Mouse (Mus musculus): ENCODE measurements at regions not wholly inside any gene's neighbourhood (a gene's known extent, or its start where the extent isn't known, plus 50 kb on each side); places are given as distances from the start of the nearest gene placed in this dataset.
"Not testable (repeated sequence)": the region's sequence is repeated elsewhere in the genome, so short reads cannot be mapped to it uniquely, and the experiment has no call there.

- TF ChIP-seq CTCF (IDR thresholded peaks at IDR 0.05; ENCODE audit: low read depth, low read length); TAL1 (conservative IDR thresholded peaks at IDR 0.05; ENCODE audit: low read depth, low read length); GATA1 (IDR thresholded peaks at IDR 0.05; ENCODE audit: borderline replicate concordance, low read length); POLR2AphosphoS5 (IDR thresholded peaks at IDR 0.05; ENCODE audit: insufficient replicate concordance, low read depth, low read length): not testable (repeated sequence)
Measured at GRCm38 (mm10) chr8:35104465-35104876, 661.1 kb upstream of the Gm19410 start.

All from G1E (cell line).